Mouse (Mus musculus): ENCODE results near the gene Muc15.

- TF ChIP-seq GATA1 (IDR thresholded peaks at IDR 0.05; ENCODE audit: borderline replicate concordance, low read length) (no peak), FLI1 (IDR thresholded peaks at IDR 0.05; ENCODE audit: low read length) (no peak)
Observed at GRCm38 (mm10) chr2:110721290-110721753, at the start of gene Muc15.

Data from megakaryocyte, embryonic 14.5 days (primary cell).